Comparison of ENCODE assay signal across 30 mouse cellular contexts in genomic region chr14:4183375-4183774, GRCm38 (mm10). TPM values are rescaled to one million over a fixed set of nuclear protein-coding genes. Genes with fewer than 3 reads are reported as not detected.
DNase-seq lines count a peak whose midpoint lies in the region; ATAC-seq and TF ChIP-seq lines count a peak whose summit lies in the region.
"Not testable (repeated sequence)": the region's sequence is repeated elsewhere in the genome, so short reads cannot be mapped to it uniquely, and the experiment has no call there.
"Had no signal": no experiment of that assay in that cellular context is flagged by ENCODE, and none has a peak within 500 bp of the region (broad histone marks: within the 10 kb centered on the region; RNA-seq: fewer than 3 reads in every experiment).

No protein-coding gene starts in this region.

- WGBS in heart, adult 2 months = 31% methylated on average over 7 of the region's 10 CpGs
- WGBS in hindbrain, postnatal 0 days = 45% methylated on average over 4 of the region's 10 CpGs
- WGBS in kidney, postnatal 0 days = 21% methylated on average over 4 of the region's 10 CpGs
- WGBS in lung, embryonic 14.5 days = 27% methylated on average over 4 of the region's 10 CpGs
- 40% methylated on average over 4 of the region's 10 CpGs for WGBS in stomach, postnatal 0 days

- H3K79me2 ChIP-seq in heart, adult 2 months (replicated peaks; ENCODE audit: control insufficient read depth, insufficient read depth, low read length) = not testable (repeated sequence)

- not testable (repeated sequence) for ATAC-seq in hindbrain, postnatal 0 days; kidney, postnatal 0 days (replicated peaks; ENCODE audit: low FRiP score, low read depth); lung, embryonic 14.5 days (ENCODE audit: insufficient read depth); stomach, postnatal 0 days (ENCODE audit: low FRiP score, low TSS enrichment)

- not testable (repeated sequence) for H3K36me3 ChIP-seq in heart, adult 2 months (ENCODE audit: control insufficient read depth, insufficient read depth, low read length); hindbrain, postnatal 0 days (ENCODE audit: insufficient read depth, low read length); kidney, postnatal 0 days (ENCODE audit: insufficient read depth, low read length); lung, embryonic 14.5 days (ENCODE audit: insufficient read depth); stomach, postnatal 0 days (ENCODE audit: control insufficient read depth, insufficient read depth, low read length)

- H3K9ac ChIP-seq in heart, adult 2 months (ENCODE audit: low read depth, low read length); hindbrain, postnatal 0 days (replicated peaks; ENCODE audit: low read length); kidney, postnatal 0 days (ENCODE audit: low read depth, low read length); lung, embryonic 14.5 days; stomach, postnatal 0 days (ENCODE audit: low read length): not testable (repeated sequence)

- not testable (repeated sequence) for H3K27ac ChIP-seq in heart, adult 2 months; hindbrain, postnatal 0 days; kidney, postnatal 0 days; layer of hippocampus, adult 2 months; lung, embryonic 14.5 days (ENCODE audit: low read depth); stomach, postnatal 0 days (replicated peaks)

- TF ChIP-seq EP300 in heart, adult 2 months (IDR thresholded peaks at IDR 0.05; ENCODE audit: insufficient read depth, low read depth, low read length); stomach, postnatal 0 days (optimal IDR thresholded peaks at IDR 0.05): not testable (repeated sequence)

- DNase-seq in cerebellum, postnatal 14 days = peak; percentile 5 to 12
- not testable (repeated sequence) for DNase-seq in heart, adult 2 months; hindbrain, postnatal 0 days (ENCODE audit: low spot score); kidney, postnatal 0 days (ENCODE audit: low spot score); lung, embryonic 14.5 days; stomach, postnatal 0 days (ENCODE audit: low spot score)
- DNase-seq in layer of hippocampus, adult 2 months (ENCODE audit: low spot score in 2 of 2) = peak in 1 of 2 experiments; percentile 8
- peak; percentile 20 to 22 for DNase-seq in right cerebral cortex, postnatal 10 days (ENCODE audit: low spot score in 2 of 2)

- not testable (repeated sequence) for TF ChIP-seq POLR2A in heart, adult 2 months (IDR thresholded peaks at IDR 0.05; ENCODE audit: insufficient read depth, low read depth, low read length)

- H3K27me3 ChIP-seq in heart, adult 2 months (ENCODE audit: control insufficient read depth, insufficient read depth, low read length); hindbrain, postnatal 0 days (ENCODE audit: insufficient read depth, low read length); kidney, postnatal 0 days (ENCODE audit: insufficient read depth, low read length); lung, embryonic 14.5 days (ENCODE audit: insufficient read depth, low read length); stomach, postnatal 0 days (ENCODE audit: control insufficient read depth, insufficient read depth, low read length): not testable (repeated sequence)

- H3K9me3 ChIP-seq in hindbrain, postnatal 0 days (ENCODE audit: low read length); kidney, postnatal 0 days (replicated peaks; ENCODE audit: low read length); lung, embryonic 14.5 days (ENCODE audit: low read depth, low read length); stomach, postnatal 0 days (ENCODE audit: control insufficient read depth, low read length): not testable (repeated sequence)

- 0 out of 2 replicates have a peak, but pooled peaks have one; percentile 6 for TF ChIP-seq CTCF in heart, adult 2 months (IDR thresholded peaks at IDR 0.05)
- peak; percentile 43 for TF ChIP-seq CTCF in hindbrain, postnatal 0 days (IDR thresholded peaks at IDR 0.05; ENCODE audit: low read depth)
- TF ChIP-seq CTCF in kidney, postnatal 0 days (IDR thresholded peaks at IDR 0.05; ENCODE audit: low read depth) = peak; percentile 32; the same call in 1 of the 2 replicates
- TF ChIP-seq CTCF in layer of hippocampus, adult 2 months (conservative IDR thresholded peaks at IDR 0.05) = peak; percentile 24
- peak; percentile 27; the same call in 1 of the 2 replicates for TF ChIP-seq CTCF in lung, embryonic 14.5 days (IDR thresholded peaks at IDR 0.05; ENCODE audit: low read depth)
- TF ChIP-seq CTCF in stomach, postnatal 0 days (IDR thresholded peaks at IDR 0.05; ENCODE audit: low read depth) = peak; percentile 51

- H3K4me2 ChIP-seq in hindbrain, postnatal 0 days (ENCODE audit: low read depth, low read length); kidney, postnatal 0 days (ENCODE audit: low read length); lung, embryonic 14.5 days; stomach, postnatal 0 days (replicated peaks; ENCODE audit: low read depth): not testable (repeated sequence)

- intact Hi-C loops in heart, adult 2 months (cut with DNase I) = not testable (repeated sequence)

- H3K4me3 ChIP-seq in heart, adult 2 months; hindbrain, postnatal 0 days (ENCODE audit: low read length); kidney, postnatal 0 days (replicated peaks; ENCODE audit: low read depth, low read length); layer of hippocampus, adult 2 months; lung, embryonic 14.5 days (ENCODE audit: low read depth, low read length); stomach, postnatal 0 days (ENCODE audit: low read depth, low read length): not testable (repeated sequence)

- not testable (repeated sequence) for H3K4me1 ChIP-seq in heart, adult 2 months (ENCODE audit: control insufficient read depth, insufficient read depth, low read length); hindbrain, postnatal 0 days (ENCODE audit: insufficient read depth, low read length); kidney, postnatal 0 days (replicated peaks; ENCODE audit: insufficient read depth, low read length); lung, embryonic 14.5 days (ENCODE audit: insufficient read depth); stomach, postnatal 0 days (replicated peaks; ENCODE audit: control insufficient read depth, insufficient read depth)

RNA-seq across cellular contexts. Expression of gene Gm2974, which starts 1.0 kb away (rescaled TPM):
- total RNA-seq in heart, adult 2 months (2021) = not detected
- 0.51 TPM in 1 of 2 replicates, not detected in the other for polyA plus RNA-seq in heart, adult 2 months (2012; rRNA removed)
- 3.9 and 5.5 TPM in 2 replicates for total RNA-seq in hindbrain, postnatal 0 days (2014; rRNA removed)
- polyA plus RNA-seq in hindbrain, postnatal 0 days (2015; fragmentation: Nextera tagmentation; extraction: Ambion mirVana) = 5.3 and 8.9 TPM in 2 replicates
- polyA plus RNA-seq in kidney, postnatal 0 days (2015; fragmentation: Nextera tagmentation; extraction: Ambion mirVana) = 0.20 and 0.21 TPM in 2 replicates
- 1 to 10 TPM; 1.1 to 1.2 TPM for total RNA-seq in layer of hippocampus, adult 2 months (2021)
- polyA plus RNA-seq in lung, embryonic 14.5 days (2014; fragmentation: Nextera tagmentation; extraction: Ambion mirVana) = 0.58 and 0.62 TPM in 2 replicates
- 0.10 and 0.22 TPM in 2 replicates for polyA plus RNA-seq in stomach, postnatal 0 days (2015; fragmentation: Nextera tagmentation; extraction: Ambion mirVana)
- total RNA-seq: adrenal gland, adult 8-10 months; common myeloid progenitor, adult 5-6 weeks; gastrocnemius, postnatal 10 days; gastrocnemius, postnatal 36 days; granulocyte monocyte progenitor cell, adult 5-6 weeks; heart, adult 8-10 months had no signal
- polyA plus RNA-seq: C2C12; embryonic facial prominence, embryonic 15.5 days had no signal

RNA-seq across cellular contexts. Expression of gene Gm3127, which starts 18.5 kb away (rescaled TPM):
- total RNA-seq in heart, adult 2 months (2021) = not detected
- not detected in 2 replicates for polyA plus RNA-seq in heart, adult 2 months (2012; rRNA removed)
- not detected in 2 replicates for total RNA-seq in hindbrain, postnatal 0 days (2014; rRNA removed)
- polyA plus RNA-seq in hindbrain, postnatal 0 days (2015; fragmentation: Nextera tagmentation; extraction: Ambion mirVana) = not detected in 2 replicates
- polyA plus RNA-seq in kidney, postnatal 0 days (2015; fragmentation: Nextera tagmentation; extraction: Ambion mirVana) = not detected in 2 replicates
- total RNA-seq in layer of hippocampus, adult 2 months (2021) = not detected
- not detected in 2 replicates for polyA plus RNA-seq in lung, embryonic 14.5 days (2014; fragmentation: Nextera tagmentation; extraction: Ambion mirVana)
- polyA plus RNA-seq in stomach, postnatal 0 days (2015; fragmentation: Nextera tagmentation; extraction: Ambion mirVana) = not detected in 2 replicates
- total RNA-seq: adrenal gland, adult 8-10 months; adrenal gland, postnatal 25 days; common myeloid progenitor, adult 5-6 weeks; ES-E14; gastrocnemius, postnatal 10 days; gastrocnemius, postnatal 36 days; granulocyte monocyte progenitor cell, adult 5-6 weeks; heart, adult 8-10 months; heart, postnatal 10 days; heart, postnatal 36 days had no signal
- polyA plus RNA-seq: activated CD4-positive, CD25-positive, alpha-beta regulatory T cell, adult 4 months; brain, embryonic 14.5 days; C2C12; CD4-positive, CD25-positive, alpha-beta regulatory T cell, adult 4 months; embryonic facial prominence, embryonic 12.5 days; embryonic facial prominence, embryonic 15.5 days; forebrain, embryonic 11.5 days; forebrain, embryonic 14.5 days; heart, embryonic 11.5 days; heart, embryonic 14.5 days; hindbrain, embryonic 11.5 days; hindbrain, embryonic 14.5 days had no signal
